Comparison of ENCODE assay signal across 34 mouse cellular contexts in genomic region chr6:29160786-29161185, GRCm38 (mm10). TPM values are rescaled to one million over a fixed set of nuclear protein-coding genes. Genes with fewer than 3 reads are reported as not detected.
"Had no signal": no experiment of that assay in that cellular context is flagged by ENCODE, and none has a peak within 500 bp of the region (broad histone marks: within the 10 kb centered on the region; RNA-seq: fewer than 3 reads in every experiment).

No protein-coding gene starts in this region.

- H3K27me3 ChIP-seq: heart, embryonic 15.5 days; hindbrain, embryonic 13.5 days; hindbrain, embryonic 15.5 days; intestine, embryonic 15.5 days; kidney, embryonic 15.5 days had no signal

- H3K27ac ChIP-seq: heart, adult 2 months; heart, embryonic 13.5 days; heart, embryonic 15.5 days; hindbrain, embryonic 10.5 days; hindbrain, embryonic 12.5 days; hindbrain, embryonic 13.5 days; hindbrain, embryonic 14.5 days; hindbrain, embryonic 15.5 days; hindbrain, postnatal 0 days; intestine, embryonic 15.5 days; kidney, embryonic 15.5 days; kidney, postnatal 0 days; layer of hippocampus, adult 2 months; left cerebral cortex, adult 2 months had no signal

- DNase-seq: heart, adult 2 months; heart, postnatal 10 days; heart, postnatal 14 days; heart, postnatal 36 days; kidney, adult 11 months; kidney, adult 18-20 months; kidney, adult 2 months; kidney, adult 8-10 months; kidney, adult 9 months; kidney, postnatal 10 days; kidney, postnatal 14 days; kidney, postnatal 25 days; kidney, postnatal 36 days; kidney, postnatal 4 days; layer of hippocampus, adult 9-11 months; layer of hippocampus, postnatal 36 days had no signal

- H3K9ac ChIP-seq: heart, embryonic 13.5 days; heart, embryonic 15.5 days; hindbrain, embryonic 12.5 days; hindbrain, embryonic 13.5 days; hindbrain, embryonic 14.5 days; hindbrain, embryonic 15.5 days; intestine, embryonic 15.5 days; kidney, embryonic 15.5 days had no signal

- H3K9me3 ChIP-seq: heart, embryonic 13.5 days; heart, embryonic 15.5 days; hindbrain, embryonic 10.5 days; hindbrain, embryonic 12.5 days; hindbrain, embryonic 13.5 days; hindbrain, embryonic 15.5 days; intestine, embryonic 15.5 days; kidney, embryonic 15.5 days had no signal

- H3K4me3 ChIP-seq: heart, adult 2 months; heart, embryonic 13.5 days; heart, embryonic 15.5 days; hindbrain, embryonic 10.5 days; hindbrain, embryonic 12.5 days; hindbrain, embryonic 13.5 days; hindbrain, embryonic 15.5 days; intestine, embryonic 15.5 days; kidney, embryonic 15.5 days; layer of hippocampus, adult 2 months; left cerebral cortex, adult 2 months had no signal

- ATAC-seq: hindbrain, embryonic 16.5 days; hindbrain, postnatal 0 days; inflammation-experienced regulatory T-cells, adult 6 months; intestine, embryonic 15.5 days; intestine, embryonic 16.5 days had no signal

- H3K4me1 ChIP-seq: intestine, embryonic 15.5 days had no signal

- H3K4me2 ChIP-seq: heart, embryonic 11.5 days; heart, embryonic 13.5 days; heart, embryonic 15.5 days; hindbrain, embryonic 12.5 days; hindbrain, embryonic 13.5 days; hindbrain, embryonic 14.5 days; hindbrain, embryonic 15.5 days; intestine, embryonic 15.5 days; kidney, embryonic 15.5 days had no signal

RNA-seq across cellular contexts. Expression of gene Prrt4, which starts 18.6 kb away (rescaled TPM):
- total RNA-seq: hematopoietic stem cell, adult 5-6 weeks had no signal
- polyA plus RNA-seq: inflammation-experienced regulatory T-cells, adult 6 months had no signal
